Mouse (Mus musculus): ENCODE data around the gene Copb1.

GRCm38 (mm10) chr7:114233980-114234379, 20.5 kb downstream of the Copb1 start:
- TF ChIP-seq CTCF (IDR thresholded peaks at IDR 0.05; ENCODE audit: borderline replicate concordance, control insufficient read depth, extremely low read depth, insufficient read depth, low read length, poor library complexity) = no peak
- TF ChIP-seq POLR2A (IDR thresholded peaks at IDR 0.05; ENCODE audit: control insufficient read depth, extremely low read depth, insufficient read depth, low read length, poor library complexity) = no peak

Measured in thymus, adult 2 months (tissue).